Mouse (Mus musculus) limb, embryonic 12.5 days (tissue): ENCODE measurements around the gene Fam217b. TPM values are rescaled to one million over a fixed set of nuclear protein-coding genes. Genes with fewer than 3 reads are reported as not detected.

ENCODE experiments used
- polyA plus RNA-seq: library from polyadenylated mRNA; unstranded; fragments of >200 nt; fragmentation: Nextera tagmentation; extraction: Ambion mirVana; gene quantifications from 2 replicates; pipeline ENCODE4 v1.2.1, GENCODE M21; 2016

Gene Fam217b
- polyA plus RNA-seq, 1 experiment from 2014 or later, result 4.6 TPM

Other genes starting within 250 kb of the Fam217b start
- gene Sycp2, start 6.8 kb upstream of the Fam217b start, polyA plus RNA-seq, result 0.05 and 0.08 TPM in 2 replicates
- gene Ppp1r3d, start 52 bp upstream of the Fam217b start, polyA plus RNA-seq, result 3.5 and 3.9 TPM in 2 replicates
- 0.21 and 0.46 TPM in 2 replicates for gene Cdh26, start 16.0 kb downstream of the Fam217b start, polyA plus RNA-seq